In the genomic region with DNA sequence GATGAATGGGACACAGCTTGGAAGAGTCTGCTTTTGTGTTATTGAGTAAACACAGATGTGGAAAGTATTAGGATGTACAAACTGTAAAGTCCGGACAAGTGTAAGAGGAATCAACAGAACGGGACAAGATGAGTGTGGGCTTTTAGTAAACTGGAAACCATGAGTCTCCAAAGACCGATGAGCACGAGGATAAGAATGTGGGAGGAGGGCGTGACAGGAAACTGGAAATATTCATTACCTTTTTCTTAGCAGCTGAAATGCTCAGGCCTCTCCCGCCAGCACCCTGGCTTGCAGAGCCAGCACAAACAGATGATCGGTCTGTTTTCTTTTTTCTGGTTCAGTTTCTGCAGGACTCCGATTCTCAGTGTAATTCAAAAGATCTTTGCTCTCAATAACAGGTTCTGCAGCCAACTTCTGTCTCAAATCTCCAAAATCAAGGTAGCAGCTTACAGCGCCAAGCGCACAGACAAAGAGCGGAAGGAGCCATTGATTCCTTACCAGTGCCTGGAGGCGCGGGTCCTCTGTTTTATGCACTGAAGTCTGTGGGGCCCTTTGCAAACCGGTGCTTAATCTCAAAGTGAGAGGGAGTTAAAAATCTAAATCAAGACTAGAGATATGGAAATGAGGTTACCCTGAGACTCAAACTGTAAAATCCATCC, we compare ENCODE assay signal across 12 mouse cellular contexts. TPM values are rescaled to one million over a fixed set of nuclear protein-coding genes. Genes with fewer than 3 reads are reported as not detected.
DNase-seq lines count a peak whose midpoint lies in the region.
"Had no signal": no experiment of that assay in that cellular context is flagged by ENCODE, and none has a peak within 500 bp of the region (broad histone marks: within the 10 kb centered on the region; RNA-seq: fewer than 3 reads in every experiment).

No protein-coding gene starts in this region.

- peak; percentile 58 for DNase-seq in gastrocnemius, adult 18-20 months (ENCODE audit: low spot score)
- no peak for DNase-seq in gastrocnemius, postnatal 10 days
- peak; percentile 48 for DNase-seq in 3134 (ENCODE audit: extremely low read depth, insufficient read length, low spot score)
- DNase-seq in ZHBTc4 (ENCODE audit: low read depth, low spot score) = peak; percentile 28
- peak; percentile 26 for DNase-seq in gastrocnemius, postnatal 25 days
- no peak for DNase-seq in thymus, postnatal 36 days
- DNase-seq in urinary bladder, adult 18-20 months (ENCODE audit: low spot score in 2 of 2) = no peak
- DNase-seq in spleen, postnatal 4 days (ENCODE audit: low spot score in 2 of 2) = no peak
- DNase-seq: adrenal gland, postnatal 25 days; B cell, adult 2 months; cerebellum, adult 9-10 months; thymus, adult 18-20 months had no signal

RNA-seq across cellular contexts. Expression of a gene that starts 28.1 kb away (rescaled TPM):
- total RNA-seq in gastrocnemius, adult 18-20 months (2021) = 100 to 1,000 TPM in 1 of 2 experiments, 10 to 100 TPM in 1; 19.7 to 263 TPM
- 10 to 100 TPM; 17.6 to 25.0 TPM for total RNA-seq in gastrocnemius, postnatal 10 days (2021)
- 10 to 100 TPM; 13.0 to 17.5 TPM for total RNA-seq in gastrocnemius, postnatal 25 days (2021)

Comparison
In these comparisons a context has a peak if more than half of its experiments do, and no peak if none do; other contexts are left out.
1. DNase-seq: peak in gastrocnemius, adult 18-20 months (single experiment), 3134 (single experiment), ZHBTc4 (single experiment) and gastrocnemius, postnatal 25 days (single experiment); none in gastrocnemius, postnatal 10 days (single experiment), thymus, postnatal 36 days (0 of 2), urinary bladder, adult 18-20 months (0 of 2) and spleen, postnatal 4 days (0 of 2).